Mouse (Mus musculus) thymus, postnatal 14 days (tissue): ENCODE measurements around the gene Pgls.

Experiments used
- DNase-seq: peaks from one replicate; pipeline ENCODE4 v3.0.0; 2021

The Pgls gene

DNA sequence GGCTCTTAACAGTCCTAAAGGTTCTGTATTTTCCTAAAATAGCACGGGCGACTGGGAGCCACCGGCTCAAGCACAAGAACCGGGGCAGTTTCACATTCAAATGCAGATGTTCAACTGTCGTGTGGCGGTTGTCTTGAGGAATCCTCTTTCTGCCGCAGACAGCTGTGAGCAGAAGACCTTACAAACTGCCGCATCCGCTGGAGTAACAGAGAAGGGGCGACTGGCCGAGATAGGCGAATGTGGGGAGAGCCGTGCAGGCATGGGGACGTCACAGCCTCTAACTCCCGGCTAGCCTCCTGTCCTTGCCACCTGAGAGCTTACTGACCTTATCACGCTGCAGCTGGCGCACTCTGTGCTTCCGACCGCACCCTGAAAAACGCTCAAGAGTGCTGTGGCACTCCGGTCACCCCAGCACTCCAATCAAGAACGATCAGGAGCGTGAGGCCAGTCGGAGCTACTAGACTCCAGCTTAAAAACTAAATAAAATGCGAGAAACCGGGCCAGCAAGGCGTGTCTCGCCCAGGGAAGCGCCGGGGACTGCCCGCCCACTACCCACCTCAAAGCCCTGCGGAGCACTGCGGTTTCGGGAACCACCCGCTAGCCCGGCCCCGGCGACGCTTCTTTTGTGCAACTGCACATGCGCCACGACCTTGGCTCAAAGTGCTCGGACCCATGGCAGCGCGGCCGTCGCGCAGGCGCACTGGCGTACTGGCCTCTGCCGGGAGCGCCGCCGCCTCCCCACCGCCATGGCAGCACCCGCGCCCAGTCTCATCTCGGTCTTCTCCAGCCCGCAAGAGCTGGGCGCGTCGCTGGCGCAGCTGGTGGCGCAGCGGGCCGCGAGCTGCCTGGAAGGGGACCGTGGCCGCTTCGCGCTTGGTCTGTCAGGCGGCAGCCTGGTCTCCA is at the start of gene Pgls:
TSS of gene Pgls (plus strand) at position 706 of the 903 bp plus-strand sequence.
- DNase-seq, result peak; percentile 95

DNA sequence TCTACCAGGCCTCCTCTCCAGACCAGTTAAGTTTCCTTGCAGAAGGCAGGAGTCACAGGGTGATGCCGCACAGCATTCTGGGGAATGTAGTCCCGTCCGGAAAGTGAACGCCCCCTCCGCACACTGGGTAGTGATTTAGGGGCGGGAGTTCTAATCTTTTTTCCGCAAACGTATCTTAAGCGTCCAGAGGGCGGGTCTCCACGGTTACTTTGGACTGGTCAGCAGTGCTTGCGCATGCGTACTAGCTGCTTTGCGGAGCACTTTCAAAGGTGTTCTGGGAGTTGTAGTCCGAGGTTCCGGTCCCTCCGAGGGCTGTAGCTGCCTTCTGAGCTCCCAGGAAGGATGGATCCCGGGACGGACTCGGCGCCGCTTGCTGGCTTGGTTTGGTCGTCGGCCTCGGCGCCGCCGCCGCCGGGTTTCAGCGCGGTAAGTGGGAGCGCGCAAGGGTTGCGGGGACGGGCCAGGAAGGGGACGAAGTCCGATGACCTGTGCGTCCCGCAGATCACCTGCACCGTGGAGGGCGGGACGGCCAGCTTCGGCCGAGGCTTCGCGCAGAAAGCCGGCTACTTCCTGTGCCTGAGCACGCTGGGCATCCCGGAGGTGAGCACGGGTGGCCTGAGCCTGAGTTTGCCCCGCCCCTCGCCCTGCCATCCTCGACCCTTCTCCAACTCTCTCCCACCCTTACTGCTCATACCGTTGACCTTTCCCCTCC is 49.2 kb upstream of the Pgls start, which contains the start of gene Mvb12a:
TSS of gene Mvb12a (plus strand) at position 291 of the 712 bp plus-strand sequence.
- peak; percentile 93 for DNase-seq

DNA sequence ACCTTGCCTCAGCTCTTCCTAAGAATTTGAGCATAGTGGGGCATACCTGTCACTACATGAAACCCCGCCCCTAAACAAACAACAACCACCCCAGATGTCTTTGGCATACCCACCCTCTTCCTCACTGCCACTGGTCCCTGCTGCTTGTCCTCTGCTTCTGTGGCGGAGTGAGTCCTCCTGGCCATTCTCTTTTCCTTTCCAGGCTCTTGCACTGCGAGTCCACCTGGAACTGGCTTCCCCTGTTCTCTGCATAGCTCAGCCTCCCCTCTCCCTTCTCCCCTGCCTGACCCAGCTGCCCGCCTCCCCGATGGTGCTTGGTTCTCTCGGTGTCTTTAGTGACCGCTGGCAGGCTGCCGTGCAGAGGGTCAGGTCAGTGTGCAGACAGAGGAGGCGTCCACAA is 48.2 kb upstream of the Pgls start:
- DNase-seq, result no peak

DNA sequence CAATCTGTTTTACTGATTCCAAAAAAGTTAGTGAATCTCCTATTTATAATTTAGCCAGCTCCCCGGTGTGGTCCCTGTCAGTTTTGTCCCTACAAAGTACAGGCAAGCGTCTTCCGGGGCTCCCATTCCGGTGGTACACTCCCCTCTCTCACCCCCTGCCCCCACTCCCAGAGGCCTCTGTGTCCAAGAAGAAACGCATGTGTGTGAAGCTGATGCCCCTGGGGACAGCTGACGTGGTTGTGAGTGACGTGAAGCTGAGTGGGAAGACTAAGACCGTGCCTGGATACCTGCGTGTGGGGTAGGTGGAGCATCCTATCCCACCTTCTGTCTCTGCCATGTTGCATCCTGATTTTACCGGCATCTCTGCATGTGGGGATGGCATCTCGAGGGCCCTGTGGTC is 46.9 kb upstream of the Pgls start:
- DNase-seq, result no peak

DNA sequence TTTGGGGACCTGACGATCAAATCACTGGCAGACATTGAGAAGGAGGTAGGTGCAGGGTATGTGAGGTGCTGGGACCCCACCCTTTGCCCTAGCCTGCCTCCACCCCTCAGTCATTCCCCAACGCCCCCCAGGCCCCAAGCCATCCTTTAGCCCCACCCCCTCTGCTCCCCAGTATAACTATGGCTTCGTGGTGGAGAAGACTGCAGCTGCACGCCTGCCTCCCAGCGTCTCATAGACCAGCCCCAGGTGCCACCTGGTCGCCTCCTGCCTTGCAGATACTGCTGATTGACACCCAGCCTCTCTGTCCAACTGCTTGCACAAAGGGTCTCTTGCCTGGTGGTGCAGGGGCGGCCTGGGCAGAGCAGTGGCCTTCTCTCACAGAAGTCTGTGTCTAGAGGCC is 44.4 kb upstream of the Pgls start:
- peak; percentile 87 for DNase-seq

DNA sequence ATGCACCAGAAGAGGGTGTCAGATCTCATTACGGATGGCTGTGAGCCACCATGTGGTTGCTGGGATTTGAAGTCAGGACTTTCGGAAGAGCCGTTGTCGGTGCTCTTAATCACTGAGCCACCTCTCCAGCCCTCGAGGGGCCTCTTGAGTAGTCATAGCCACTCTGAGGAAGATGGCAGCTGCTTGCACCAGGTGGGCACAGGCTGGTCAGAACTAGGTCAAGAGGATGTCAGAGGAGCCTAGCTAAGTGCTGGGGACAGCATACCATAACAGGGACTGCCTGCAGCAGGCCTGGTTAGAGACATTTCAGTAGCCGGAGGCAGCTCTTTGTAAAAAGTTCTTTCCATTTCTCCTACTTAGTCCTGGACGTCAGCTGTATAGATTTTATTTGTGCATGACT is 41.2 kb upstream of the Pgls start:
- peak; percentile 64 for DNase-seq

DNA sequence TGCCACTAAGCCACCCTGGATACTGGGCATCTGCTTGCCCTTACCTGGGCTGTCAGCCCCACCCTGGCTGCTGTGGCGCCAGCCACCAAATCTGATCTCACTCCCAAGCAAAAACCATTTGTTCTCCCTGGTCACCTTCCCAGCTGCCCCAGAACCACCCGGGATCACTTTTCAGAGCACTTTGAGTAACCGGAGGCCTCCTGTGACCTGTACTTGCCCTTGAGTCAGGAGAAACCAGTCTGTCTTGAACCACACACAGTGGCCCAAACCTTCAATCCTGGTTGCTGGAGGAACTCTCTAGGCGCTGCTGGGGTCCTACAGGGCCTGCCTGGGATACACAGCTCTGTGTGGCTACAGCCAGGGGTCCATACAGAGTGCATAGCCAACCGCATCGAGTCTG is 39.2 kb upstream of the Pgls start:
- DNase-seq, result no peak

DNA sequence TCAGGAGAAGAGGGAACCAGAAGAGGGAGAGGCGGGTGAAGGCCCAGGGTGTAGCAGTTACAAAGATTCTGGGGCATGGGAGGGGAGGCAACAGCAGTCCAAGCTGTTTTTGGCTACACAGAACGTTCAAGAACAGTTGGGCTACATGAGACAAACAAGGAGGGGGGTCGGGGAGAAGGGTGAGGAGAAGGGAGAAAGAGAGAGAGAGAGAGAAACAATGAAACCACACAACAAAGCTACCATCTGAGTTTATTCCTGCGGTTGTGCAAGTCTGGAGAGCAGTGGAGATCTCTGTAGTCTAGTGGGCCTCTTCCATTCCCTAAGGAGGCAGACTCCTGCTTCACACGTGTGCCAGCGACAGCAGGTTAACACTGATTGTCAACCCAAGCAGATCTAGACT is 38.0 kb upstream of the Pgls start:
- DNase-seq, result no peak

DNA sequence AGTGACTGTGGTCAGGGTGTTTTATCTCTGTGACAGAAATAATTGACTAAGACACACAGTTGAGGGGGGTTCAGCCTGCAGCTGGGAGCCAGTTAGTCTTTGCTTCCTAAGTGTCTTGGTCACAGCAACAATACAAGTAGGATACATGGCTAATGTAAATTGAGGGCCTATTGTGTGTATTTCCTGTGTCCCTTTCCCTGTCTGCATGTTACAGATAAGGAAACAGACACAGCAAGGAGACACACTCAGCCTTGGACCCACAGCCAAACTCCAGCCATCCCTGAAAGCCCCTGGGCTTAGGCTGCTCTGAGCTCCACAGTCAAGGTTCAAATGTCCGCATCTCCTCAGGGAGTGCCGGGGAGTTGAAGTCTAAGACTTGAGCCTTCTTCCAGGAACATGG is 37.3 kb upstream of the Pgls start:
- DNase-seq, result no peak

DNA sequence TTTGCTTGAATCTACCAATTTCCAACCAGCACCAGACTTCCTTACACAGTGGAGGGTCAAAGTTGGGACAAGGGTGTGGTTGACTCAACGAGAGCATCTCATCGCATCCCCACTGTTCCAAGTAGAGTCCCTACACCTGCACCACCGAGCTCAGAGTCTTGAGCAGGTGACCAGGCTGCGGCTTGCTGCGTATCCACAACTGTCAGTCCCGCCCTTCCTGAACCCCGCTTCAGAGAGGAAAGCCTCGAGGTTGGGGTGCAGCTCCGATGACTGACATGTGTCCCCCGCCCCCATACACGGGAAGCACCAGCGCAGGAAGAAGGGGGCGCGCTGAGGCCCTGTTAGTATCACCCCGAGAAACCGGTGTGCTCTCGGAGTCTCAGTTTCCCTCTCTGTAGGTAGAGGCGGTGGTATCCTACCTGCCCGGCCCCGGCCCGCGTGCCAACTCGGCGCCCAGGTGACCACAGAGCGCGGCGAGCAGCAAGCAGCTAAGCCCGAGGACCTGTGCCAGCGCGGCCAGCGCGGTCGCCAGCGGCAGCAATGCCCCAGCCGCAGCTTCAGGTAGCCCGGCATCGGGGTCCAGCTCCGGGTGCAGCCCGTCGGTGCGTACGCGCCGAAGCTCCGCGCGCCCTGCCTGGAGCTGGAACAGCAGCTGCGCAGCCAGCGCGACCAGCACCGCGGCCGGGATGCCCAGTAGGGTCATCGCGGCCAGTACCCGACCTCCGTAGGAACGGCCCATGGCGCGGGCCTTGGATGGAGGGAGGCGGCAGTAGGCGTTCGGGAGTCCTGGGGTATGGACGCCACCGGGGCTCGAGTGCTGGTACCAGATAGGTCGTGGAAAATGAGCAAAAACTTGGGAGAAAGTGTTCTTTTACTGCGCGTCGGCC is 33.7 kb upstream of the Pgls start, which contains the start of gene Tmem221:
TSS of gene Tmem221 (minus strand) at position 801 of the 887 bp plus-strand sequence.
- peak; percentile 83 for DNase-seq

DNA sequence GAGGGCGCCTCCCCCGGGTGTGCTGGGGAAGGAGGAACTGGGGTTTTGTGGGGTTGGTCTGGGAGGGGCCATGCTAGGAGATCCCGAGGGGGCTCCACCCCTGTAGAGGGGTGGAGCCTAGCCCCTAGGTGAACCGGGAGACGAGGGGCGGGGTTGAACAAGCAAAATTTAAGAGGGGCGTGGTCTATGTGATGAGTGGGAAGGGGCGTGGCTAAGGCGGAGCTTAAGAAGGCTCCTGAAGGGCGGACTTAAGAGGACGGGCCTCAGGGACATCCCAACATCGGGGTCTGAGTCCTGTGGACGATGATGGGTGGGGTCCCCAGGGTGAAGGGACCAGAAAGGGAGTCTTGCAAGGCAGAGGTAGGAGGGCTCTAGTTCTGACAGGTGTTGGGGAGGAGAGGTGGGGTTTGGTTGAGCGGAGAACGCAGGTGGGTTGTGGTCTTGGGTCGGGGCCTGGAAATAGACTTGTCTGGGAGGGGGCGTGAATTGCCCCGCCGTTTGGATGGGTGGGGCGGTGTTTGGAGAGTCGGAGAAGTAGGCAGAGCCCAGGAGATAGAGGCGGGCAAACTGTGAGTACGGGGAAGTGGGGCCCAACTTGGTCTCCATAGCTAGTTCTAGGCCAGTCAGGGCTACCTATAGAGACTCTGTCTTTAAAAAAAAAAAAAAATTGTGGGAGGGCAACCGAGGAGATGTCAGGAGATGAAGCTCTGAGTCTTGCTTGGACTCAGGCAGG is 32.9 kb upstream of the Pgls start:
- DNase-seq, result peak; percentile 91

DNA sequence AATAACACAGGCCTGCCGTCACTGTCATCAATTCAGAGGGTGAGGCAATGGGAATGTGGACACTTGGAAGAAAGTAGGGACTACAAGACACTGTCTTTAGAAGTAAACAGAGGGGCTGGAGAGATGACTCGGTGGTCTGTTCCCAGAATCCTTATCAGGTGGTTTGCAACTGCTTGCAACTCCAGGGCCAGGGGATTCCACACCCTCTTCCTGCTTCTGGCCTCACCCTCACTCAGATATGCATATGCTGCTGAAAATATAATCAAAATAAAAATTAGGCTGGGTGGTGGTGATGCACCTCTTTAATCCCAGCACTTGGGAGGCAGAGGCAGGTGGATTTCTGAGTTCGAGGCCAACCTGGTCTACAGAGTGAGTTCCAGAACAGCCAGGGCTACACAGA is 31.9 kb upstream of the Pgls start:
- no peak for DNase-seq

DNA sequence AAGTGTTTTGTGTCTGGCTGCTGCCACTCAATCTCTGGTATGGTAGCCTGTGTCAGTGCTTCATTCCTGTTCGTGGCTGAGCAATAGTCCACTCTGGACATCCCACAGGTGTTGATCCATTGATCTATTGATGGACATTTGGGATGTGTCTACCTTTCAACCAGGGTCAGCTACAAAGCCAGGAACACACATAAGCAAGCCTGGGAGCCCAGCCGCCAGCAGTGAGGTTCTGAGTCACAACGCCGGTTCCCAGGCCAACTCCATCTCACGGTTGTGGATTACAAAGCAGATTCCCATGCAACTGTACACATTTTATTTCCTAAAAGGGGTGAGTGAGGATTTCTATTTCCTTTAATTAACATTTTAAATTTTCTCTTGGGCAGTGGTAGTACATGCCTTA is 31.2 kb upstream of the Pgls start:
- DNase-seq, result no peak

DNA sequence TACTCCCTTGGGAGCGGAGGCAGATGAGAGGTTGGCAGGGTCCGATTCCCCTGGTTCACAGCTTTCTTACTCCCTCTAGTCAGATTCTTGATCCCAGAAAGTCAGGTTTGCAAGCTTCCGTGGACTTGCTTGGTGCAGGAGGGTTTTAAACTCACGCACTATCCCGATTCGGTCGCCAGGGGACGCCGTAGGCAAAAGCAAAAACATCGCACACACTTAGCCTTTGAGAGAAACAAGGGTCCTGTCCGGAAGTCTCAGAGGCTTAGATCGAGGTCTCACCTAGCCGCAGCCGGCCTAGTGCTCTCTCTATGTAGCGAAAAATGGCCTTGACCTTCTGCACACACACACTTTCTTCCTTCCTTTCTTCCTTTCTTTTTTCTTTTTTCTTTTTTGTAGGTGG is 30.6 kb upstream of the Pgls start:
- DNase-seq, result peak; percentile 76

DNA sequence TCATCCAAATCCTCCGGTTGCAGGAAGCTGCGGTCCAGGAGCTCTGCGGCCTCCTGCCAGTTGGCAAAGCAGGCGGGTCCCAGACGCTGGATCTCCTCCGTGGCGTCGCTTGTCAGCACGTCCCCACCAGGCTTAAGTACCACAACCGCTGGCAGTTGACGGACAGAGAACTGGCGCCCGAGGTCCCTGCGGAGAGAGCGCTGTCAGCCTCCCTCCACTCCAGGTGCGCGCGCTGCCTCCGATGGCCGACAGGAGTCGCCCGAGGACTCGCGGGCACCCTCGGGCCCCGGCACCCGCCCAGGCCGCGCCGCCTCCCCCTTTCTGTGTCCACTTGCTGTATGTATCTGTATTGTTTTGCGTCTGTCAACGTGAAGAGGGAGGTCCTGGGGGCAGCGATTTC is 29.2 kb upstream of the Pgls start:
- DNase-seq, result peak; percentile 90

DNA sequence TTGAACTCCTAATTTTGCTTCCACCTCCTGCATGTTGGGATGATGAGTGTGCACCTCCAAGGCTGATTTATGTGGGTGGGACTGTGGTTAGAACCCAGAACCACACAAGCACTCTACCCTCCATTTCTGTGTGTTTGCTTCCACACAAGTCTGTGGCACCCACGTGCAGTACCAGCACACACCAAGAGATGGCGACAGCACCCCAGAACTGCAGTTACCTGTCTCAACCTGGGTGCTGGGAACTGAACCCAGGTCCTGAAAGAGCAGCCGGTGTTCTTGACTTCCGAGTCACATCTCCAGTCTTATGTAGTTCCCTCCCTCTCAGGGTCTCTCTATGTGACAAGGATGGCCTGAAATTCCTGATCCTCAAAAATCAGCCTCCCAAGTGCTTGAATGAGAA is 28.0 kb upstream of the Pgls start:
- peak; percentile 25 for DNase-seq

DNA sequence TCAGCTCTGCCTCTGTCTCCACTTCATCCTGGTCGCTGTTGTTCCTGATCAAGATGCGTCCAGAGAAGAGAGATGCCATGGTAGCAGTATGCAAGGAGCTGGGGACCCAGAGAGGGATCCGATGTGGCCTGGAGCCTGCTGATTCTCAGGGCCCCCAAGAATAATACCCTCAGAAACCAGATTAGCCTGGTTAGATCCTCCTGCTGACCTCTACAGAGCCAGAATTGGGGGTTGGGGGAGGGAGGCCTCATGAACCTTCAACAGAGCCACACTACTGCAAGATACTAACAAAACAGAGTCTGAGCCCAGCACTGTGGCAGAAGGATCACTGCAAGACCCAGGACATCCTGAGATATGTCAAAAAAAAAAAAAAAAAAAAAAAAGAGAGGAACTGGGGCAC is 25.5 kb upstream of the Pgls start, which contains the start of gene Nxnl1:
TSS of gene Nxnl1 (minus strand) at position 101 of the 400 bp plus-strand sequence.
- no peak for DNase-seq

DNA sequence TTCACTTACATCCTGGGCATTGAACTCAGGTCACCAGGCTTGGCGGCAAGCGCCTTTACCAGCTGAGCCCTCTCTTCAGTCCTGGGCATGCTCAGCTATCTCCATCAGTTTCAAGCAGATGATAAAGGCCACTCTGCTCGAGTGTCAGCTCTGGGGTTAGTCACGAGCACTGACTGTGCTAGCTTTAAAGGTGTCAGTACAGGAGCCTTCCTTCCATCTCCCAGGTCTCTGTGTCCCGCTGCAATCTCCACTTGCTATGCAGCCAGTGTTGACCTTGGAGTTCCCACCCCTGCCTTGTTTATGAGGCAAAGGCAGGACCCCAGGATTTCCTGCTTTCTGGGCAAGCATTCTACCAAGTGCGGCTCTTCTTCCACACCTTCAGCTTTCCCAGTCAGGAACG is 24.4 kb upstream of the Pgls start:
- no peak for DNase-seq

DNA sequence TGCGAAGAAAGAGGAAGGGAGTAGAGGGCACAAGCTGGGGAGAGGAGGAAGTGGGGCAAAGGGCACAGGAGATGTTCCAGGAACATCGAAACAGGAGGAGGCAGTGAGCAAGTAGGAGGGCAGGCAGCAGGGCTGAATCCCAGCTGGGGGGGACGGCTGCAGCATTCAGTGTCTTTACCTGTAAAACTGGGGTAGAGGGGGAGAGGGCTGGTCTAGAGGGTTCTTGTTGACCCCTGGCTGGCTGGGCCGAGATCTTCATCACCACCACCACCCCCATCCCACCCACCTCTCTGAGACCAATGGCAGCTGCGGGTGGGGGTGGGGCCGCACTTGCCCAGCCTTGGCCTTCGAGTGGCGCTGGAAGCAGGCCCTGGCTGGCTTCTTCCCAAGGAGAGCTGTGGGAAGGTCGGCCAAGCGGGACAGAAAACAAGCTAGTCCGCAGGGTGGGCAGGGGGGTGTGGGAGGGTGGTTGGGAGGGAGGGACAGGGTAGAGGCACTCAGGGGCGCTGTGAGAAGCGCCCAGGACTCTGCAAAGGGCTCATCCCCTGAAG is 23.5 kb upstream of the Pgls start, which contains the start of gene Slc27a1:
TSS of gene Slc27a1 (plus strand) at position 496 of the 551 bp plus-strand sequence.
- peak; percentile 5 for DNase-seq

DNA sequence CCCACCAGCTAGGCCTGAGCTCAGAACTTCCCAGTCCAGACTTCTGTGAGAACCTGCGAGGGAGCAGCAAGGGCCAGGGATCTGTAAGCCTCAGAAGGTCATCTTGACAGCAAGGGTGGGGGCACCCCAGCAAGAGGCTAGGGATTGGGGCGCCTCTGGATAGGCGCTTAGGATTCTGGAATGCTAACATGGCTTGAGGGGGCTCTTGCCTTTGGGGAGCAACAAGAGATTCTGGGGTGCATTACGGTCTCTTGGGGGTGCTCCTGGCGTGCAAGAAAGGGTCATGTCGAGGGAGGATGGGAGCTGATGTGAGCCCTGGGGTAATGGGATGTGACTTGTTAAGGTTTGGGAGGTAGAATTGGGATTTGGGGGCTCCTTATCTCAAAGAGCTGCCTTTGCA is 23.0 kb upstream of the Pgls start:
- DNase-seq, result peak; percentile 6

DNA sequence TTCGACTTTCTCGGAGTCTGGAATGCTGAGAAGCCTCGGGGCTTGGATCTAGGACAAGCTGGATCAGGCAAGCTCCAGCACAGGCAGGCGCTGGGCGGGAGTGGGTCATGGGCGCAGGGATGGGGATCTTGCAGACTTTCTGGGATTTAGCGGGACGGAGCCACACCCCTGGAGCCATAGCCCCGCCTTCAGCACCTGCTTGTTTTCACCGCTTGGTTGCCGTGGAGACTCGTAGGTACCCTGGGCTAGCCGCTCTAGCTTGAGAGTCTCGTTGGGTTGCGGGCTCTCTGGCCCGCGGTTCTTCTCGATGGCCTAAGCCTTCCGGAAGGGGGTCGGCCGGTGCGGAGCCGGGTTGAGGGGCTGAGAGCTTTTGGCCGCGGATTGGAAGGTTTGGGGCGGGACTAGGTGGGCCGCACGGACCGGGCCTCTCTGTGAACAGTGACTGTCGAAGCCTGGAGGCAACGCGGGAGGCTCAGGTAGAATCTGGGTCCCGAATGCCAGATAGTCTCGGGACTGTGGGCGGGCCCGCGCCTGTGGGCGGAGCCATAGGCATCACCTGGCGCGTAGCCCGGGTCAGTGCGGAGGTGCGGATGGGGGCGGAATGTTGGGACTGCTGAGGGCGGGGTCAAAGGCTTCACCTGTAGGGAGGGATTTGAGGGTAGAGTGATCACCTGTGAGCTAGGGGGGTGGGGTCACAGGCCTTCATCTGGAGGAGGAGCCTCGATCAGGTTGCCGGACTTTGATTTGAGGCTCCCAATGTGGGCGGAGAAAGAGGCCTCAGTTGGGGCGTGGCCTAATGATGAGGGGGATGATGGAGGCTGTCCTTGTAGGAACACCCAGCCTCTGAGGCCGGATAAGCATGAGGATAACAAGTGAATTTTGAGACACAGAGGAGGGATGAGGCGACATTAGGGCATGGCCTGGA is 22.3 kb upstream of the Pgls start:
- peak; percentile 66 for DNase-seq
